Mouse (Mus musculus): ENCODE results near the gene Nup107.
"Not testable (repeated sequence)": the region's sequence is repeated elsewhere in the genome, so short reads cannot be mapped to it uniquely, and the experiment has no call there.

Nup107 gene

GRCm38 (mm10) chr10:117734104-117734852, 58.2 kb downstream of the Nup107 start:
- peak; percentile 17 for DNase-seq (ENCODE audit: low spot score)

DNA sequence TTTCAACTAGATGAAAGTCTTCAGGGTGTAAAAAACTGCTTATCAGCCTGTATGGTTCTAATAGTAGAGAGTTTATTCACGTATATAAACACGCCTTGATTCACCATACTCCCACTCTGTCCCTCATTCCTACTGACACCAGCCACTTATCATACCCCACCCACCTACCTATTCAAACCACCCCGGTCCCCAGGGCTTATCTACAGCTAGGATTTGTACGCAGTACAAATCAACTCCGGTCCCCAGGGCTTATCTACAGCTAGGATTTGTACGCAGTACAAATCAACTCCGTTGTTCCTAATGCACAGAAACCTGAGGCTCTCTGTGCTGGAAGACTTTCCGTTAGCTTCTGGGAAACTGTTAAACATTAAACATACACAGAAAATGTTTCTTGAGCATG, 58.9 kb downstream of the Nup107 start:
- not testable (repeated sequence) for DNase-seq (ENCODE audit: low spot score)

GRCm38 (mm10) chr10:117732962-117733592, 59.4 kb downstream of the Nup107 start:
- no peak for DNase-seq (ENCODE audit: low spot score)

DNA sequence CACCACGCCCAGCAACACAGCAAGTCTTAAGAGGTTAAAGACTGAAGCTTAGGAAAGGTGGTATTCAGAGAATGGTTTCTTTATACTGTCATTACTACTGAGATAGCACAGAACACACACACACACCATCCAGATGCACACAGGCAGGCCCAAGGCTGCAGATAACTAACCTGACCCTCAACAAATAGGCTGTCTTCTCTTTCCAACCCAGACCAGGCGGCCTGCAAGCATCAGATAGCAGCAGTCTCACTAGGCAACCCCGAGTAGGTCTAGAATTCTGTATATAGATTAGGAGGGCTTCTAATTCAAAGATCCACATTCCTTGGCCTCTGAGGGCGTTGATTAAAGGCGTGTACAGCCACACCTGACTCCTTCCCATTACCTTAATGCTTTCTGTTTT, 60.3 kb downstream of the Nup107 start:
- no peak for DNase-seq (ENCODE audit: low spot score)

DNA sequence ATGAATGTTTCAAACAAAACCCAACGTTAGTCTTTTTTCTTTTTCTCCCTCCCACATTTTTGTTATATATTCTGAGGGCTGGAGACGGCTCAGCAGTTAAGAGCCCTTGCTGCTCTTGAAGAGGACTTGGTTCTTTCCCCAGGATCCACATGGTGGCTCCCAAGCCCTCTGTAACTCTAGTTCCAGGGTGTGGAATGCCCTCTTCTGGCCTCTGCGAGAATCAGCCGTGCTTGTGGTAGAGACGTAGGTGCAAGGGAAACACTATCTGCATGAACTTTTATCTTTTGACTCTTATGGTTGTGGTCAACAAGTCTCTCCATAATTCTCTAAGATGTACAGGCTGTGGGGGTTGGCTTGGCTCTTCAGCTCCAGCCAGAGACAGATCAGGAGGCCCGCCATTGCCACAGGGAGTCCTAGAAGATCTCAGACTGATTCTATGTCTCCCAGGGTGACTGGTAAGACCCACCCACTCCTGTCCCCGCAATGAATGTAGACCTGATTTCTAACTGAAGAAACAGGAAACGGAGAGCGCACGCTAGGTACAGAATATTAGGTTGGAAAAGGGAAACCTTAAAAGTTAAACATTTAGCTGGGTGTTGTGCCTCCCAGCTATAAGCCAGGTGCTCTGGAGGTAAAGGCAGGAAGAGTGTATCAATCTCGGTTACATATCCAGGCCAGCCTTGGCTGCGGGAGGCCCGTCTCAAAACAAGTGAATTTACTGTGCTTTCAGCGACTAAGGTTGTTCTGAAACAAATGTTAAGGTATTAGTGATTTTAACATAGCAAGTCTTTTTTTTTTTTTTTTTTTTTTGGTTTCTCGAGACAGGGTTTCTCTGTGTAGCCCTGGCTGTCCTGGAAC, 61.0 kb downstream of the Nup107 start:
- DNase-seq (ENCODE audit: low spot score): peak; percentile 43

DNA sequence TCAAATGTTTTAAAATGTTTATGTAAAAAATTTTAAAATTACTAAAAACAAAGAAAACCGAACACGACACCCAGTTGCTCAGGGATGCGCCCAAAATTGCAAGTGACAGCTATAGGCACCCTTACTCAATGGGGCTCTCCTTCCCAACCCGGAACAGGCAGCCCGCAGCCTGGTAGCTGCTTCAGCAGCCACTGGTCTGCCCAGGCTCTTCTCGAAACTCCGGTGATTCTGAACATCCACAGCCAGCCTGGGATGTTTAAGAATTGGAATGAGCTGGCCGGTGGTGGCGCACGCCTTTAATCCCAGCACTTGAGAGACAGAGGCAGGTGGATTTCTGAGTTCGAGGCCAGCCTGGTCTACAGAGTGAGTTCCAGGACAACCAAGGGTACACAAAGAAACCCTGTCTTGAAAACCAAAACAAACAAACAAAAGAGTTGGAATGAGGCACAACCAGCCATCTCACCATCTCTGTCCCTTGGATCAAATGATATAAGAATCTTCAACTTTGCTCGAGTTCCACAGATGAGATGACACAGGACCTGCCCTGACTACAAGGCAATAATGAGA, 61.8 kb downstream of the Nup107 start:
- no peak for DNase-seq (ENCODE audit: low spot score)

GRCm38 (mm10) chr10:117730140-117730539, 62.4 kb downstream of the Nup107 start:
- no peak for DNase-seq (ENCODE audit: low spot score)

DNA sequence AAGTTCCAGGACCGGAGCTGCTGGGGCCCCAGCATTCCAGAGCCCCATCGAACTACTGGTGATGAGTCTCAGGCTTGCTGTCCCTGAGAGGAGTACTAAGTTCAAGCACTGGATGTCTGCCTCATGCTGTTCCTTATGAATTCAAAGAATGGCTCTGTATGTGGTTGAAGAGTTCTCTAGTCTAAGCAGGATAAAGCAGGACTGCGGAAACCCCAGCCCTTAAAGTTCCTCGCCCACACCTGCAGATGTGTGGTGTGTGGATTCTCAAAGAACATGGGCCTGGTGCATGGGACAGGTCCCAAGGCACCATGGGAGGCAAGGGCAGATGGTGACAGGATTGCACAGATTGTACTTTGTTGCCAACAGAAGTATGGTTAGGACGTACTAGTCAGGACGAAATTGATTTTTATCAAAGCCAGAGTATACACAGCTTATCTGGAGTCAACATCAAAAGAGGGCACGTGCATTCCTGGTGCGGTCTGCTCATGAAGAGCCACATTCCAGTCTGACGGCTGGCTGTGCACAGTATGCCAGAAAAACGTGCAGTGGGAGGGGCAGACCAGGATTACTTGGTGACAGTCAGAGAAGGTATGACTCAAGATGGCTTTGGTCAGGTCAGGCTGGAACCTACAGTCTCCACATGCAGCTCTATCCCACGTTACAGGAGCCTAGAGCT, 63.2 kb downstream of the Nup107 start:
- no peak for DNase-seq (ENCODE audit: low spot score)

GRCm38 (mm10) chr10:117728574-117728973, 63.9 kb downstream of the Nup107 start:
- no peak for DNase-seq (ENCODE audit: low spot score)

GRCm38 (mm10) chr10:117727518-117728110, 64.9 kb downstream of the Nup107 start:
- DNase-seq (ENCODE audit: low spot score): no peak

DNA sequence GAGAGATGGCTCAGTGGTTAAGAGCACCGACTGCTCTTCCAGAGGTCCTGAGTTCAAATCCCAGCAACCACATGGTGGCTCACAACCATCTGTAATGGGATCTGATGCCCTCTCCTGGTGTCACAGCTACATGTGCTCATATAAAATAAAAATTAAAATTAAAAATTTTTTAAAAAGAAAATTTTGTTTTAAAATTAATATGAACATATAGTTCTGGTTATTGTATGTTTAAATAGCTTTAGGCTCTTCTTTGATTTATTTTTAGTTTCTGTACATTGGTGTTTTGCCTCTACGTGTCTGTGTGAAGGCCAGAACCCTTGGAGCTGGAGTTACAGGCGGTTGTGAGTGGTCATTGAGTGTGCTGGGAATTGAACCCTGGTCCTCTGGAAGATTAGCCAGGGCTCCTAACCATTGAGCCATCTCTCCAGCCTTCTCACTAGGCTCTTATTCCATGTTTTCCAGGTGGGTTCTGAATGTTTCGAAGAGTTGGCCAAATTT, 65.6 kb downstream of the Nup107 start:
- DNase-seq (ENCODE audit: low spot score): no peak

GRCm38 (mm10) chr10:117726350-117726749, 66.2 kb downstream of the Nup107 start:
- no peak for DNase-seq (ENCODE audit: low spot score)

DNA sequence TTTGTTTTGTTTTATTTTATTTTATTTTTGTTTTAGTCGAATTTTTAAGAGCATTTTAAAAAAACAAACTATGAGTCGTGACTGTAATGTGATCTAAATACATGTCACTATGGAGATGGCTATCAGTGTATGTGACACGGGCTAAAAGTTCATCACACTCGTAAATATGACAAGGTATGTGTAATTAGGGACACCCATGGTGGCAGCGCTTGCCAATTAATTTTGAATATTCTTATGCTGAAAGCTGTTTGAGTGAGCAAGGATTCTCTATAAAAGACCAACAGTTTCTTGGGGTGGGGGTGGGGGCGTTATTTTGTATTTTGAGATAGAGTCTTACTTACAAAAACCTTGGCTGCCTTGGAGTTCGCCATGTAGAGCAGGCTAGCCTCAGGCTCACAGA, 66.8 kb downstream of the Nup107 start:
- no peak for DNase-seq (ENCODE audit: low spot score)

DNA sequence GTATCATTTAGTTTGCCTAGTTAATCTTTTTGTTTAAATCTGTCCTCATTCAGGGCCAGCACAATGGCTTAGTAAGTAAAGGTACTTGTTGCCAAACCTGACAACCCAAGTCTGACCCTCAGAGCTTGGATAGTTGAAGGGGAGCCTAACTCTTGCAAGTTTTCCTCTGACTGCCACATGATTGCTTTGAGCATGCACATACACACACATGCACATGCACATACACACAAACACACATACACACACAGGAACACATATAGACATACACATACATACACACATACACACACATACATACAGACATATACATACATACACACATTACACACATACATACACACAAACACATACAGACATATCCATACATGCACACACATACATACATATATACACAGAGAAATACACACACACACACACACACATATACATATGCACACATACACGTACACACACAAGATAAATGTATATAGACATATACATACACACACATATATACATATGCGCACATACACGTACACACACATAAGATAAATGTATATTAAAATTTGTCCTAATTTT, 67.6 kb downstream of the Nup107 start:
- no peak for DNase-seq (ENCODE audit: low spot score)

DNA sequence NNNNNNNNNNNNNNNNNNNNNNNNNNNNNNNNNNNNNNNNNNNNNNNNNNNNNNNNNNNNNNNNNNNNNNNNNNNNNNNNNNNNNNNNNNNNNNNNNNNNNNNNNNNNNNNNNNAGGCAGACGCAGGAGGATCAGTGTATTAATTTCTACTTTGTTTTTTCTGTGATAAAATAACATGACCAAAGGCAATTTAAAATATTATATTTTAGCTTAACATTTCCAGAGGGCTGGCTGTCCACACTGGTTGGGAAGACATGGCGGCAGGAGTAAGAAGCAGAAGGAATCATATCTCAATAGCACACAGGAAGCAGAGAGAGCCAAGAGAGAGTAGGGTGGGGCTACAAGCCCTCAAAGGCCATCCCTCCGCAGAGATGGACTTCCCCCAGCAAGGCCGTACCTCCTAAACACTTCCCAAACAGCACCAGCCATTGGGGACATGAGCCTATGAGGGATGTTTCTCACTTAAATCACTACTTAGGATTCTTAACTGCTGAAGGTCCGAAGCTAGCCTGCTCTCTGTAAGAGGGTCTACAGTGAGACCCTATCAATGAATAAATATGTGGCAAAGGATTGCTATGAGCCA, 68.3 kb downstream of the Nup107 start:
- DNase-seq (ENCODE audit: low spot score): no peak

DNA sequence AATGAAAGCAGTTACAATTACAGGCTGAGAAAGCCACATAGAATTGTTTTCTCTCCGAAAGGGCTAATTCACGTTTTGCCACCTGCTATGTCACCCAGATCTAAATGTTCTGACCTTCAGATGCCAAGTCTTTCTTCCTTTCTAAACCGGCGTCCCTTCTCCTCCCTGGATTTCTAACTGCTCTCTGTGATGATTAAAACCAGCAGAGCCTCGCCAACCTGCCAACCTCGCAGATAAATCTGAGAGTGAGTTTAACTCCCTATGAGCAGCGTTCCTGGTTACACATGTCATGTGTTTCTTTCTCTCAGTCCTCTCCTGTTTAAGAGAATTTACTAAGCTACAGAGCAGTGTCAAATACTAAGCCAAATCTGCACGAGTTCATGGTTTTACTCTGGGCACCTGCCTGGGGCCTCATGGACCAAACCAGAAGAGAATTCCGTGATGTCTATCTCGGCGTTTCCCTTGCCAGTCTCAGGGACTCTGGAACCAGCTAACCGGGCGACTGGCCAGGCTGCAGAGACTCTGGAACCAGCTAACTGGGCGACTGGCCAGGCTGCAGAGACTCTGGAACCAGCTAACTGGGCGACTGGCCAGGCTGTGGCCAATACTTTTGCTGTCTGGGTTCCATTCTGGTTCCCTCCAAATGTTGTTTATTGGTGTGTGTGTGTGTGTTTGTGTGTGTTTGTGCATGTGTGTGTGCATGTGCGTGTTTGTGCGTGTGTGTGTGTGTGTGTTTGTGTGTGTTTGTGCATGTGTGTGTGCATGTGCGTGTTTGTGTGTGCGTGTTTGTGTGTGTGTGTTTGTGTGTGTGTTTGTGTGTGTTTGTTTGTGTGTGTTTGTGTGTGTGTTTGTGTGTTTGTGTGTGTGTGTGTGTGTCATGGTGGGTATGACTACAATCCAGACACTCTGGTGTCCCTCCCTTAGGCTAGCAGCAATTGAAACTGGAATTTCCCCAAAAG, 74.1 kb downstream of the Nup107 start:
- DNase-seq (ENCODE audit: low spot score): no peak

DNA sequence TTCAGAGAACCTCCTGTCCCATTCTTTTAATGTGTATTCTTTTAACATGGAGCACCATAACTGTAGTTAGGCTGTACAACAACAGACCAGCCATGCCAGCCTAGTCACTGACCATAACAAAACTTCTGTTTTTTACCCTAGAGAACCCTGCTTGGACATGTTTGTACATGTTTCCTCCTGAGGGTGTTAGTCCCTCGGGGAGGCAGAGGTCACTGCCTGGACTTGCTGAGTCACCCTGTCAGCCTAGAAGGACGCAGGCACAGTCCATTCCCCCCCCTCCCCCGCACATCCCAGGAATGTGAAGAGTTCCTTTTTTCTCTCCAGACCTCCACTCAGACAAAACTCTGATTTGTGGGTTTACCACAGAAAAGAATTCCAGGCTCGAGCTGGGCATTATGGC, 74.9 kb downstream of the Nup107 start:
- peak; percentile 26 for DNase-seq (ENCODE audit: low spot score)

DNA sequence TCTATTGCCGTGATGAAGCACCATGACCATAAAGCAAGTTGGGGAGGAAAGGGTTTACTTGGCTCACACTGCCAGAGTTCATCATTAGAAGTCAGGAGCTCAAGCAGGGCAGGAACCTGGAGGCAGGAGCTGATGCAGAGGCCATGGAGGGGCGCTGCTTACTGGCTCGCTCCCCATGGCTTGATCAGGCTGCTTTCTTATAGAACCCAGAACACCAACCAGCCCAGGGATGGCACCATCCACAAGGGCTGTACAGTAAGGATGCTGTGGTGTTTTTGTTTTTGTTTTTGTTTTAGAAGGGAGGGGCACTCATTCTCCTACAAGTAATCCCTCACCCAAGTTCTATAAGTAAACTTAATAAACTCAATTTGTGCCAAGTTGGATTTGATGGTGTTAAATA, 75.8 kb downstream of the Nup107 start:
- no peak for DNase-seq (ENCODE audit: low spot score)

- not testable (repeated sequence) for DNase-seq (ENCODE audit: low spot score)
These were observed 76.9 kb downstream of the Nup107 start for GRCm38 (mm10) chr10:117715654-117716053.

Data from ovary, adult 18-20 months (tissue).